In the genomic region with DNA sequence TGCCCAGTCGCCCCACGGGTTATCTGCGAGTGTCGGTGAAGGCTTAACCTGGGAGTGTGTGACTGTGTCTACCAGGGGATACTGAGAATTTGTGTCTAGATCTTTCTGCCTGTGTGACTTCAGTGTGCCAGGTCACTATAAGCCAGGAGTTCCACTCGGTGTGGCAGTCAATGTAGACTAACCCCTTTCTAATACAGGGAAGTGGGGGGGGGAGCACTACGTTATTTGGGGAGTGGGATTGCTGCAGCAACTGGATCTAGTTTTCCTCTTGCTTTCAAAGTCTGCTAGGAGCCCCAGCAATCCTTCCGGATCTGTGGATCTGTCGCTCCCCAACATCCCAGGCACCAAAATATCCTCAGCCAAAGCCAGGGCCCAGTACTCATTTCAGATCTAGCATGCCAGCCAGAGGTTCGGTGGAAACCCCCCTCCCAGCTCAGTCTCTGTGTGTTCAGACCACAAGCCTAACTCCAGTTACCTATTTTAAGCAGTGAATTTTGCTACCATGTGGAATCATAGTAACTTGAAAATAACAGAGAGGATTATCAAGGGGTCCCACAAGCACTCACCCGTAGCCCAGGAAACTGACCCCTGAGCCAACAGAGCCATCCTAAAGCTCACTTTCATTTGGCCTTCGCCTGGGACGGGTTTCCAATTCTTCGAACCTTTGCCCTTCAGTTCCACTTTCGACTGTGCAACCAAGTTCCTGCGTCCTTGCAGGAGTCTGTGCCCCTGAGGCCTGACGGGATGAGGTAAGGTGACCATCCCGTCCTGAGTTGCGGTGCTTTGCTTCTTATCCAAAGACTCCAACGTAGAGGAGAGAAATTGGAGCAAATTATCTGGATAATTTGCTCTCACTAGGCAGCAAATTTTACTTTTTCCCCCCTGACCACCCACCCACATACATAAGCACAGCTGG, we compare ENCODE assay signal across 15 mouse cellular contexts. TPM values are rescaled to one million over a fixed set of nuclear protein-coding genes. Genes with fewer than 3 reads are reported as not detected.
DNase-seq lines count a peak whose midpoint lies in the region; ATAC-seq and TF ChIP-seq lines count a peak whose summit lies in the region.
"Had no signal": no experiment of that assay in that cellular context is flagged by ENCODE, and none has a peak within 500 bp of the region (broad histone marks: within the 10 kb centered on the region; RNA-seq: fewer than 3 reads in every experiment).

No protein-coding gene starts in this region.

- H3K4me2 ChIP-seq in forebrain, embryonic 13.5 days: no peak overlapping the region
- H3K4me2 ChIP-seq in liver, embryonic 12.5 days: no peak overlapping the region
- H3K4me2 ChIP-seq in hindbrain, embryonic 12.5 days (replicated peaks): peak overlapping the region; percentile 33
- H3K4me2 ChIP-seq in midbrain, embryonic 13.5 days (replicated peaks): peak overlapping the region; percentile 60

- no peak overlapping the region for H3K9ac ChIP-seq in forebrain, embryonic 13.5 days
- no peak overlapping the region for H3K9ac ChIP-seq in liver, adult 2 months (ENCODE audit: low read depth, low read length)
- H3K9ac ChIP-seq in liver, embryonic 12.5 days: no peak overlapping the region
- no peak overlapping the region for H3K9ac ChIP-seq in hindbrain, embryonic 12.5 days
- peak overlapping the region; percentile 21; the same call in 1 of the 2 replicates for H3K9ac ChIP-seq in midbrain, embryonic 13.5 days (replicated peaks)
- H3K9ac ChIP-seq: liver, embryonic 14.5 days had no signal

- no peaks in the 10 kb centered on the region for H3K36me3 ChIP-seq in forebrain, embryonic 10.5 days (replicated peaks)
- H3K36me3 ChIP-seq in forebrain, embryonic 13.5 days (ENCODE audit: poor library complexity, severe bottlenecking): no peaks in the 10 kb centered on the region
- H3K36me3 ChIP-seq in liver, adult 2 months (ENCODE audit: control insufficient read depth, insufficient read depth, low read length): no peaks in the 10 kb centered on the region
- no peaks in the 10 kb centered on the region for H3K36me3 ChIP-seq in liver, embryonic 12.5 days
- no peaks in the 10 kb centered on the region for H3K36me3 ChIP-seq in hindbrain, embryonic 12.5 days
- no peaks in the 10 kb centered on the region for H3K36me3 ChIP-seq in midbrain, embryonic 13.5 days

- no peak for TF ChIP-seq CTCF in liver, adult 2 months (IDR thresholded peaks at IDR 0.05; ENCODE audit: low read depth, low read length)

- no peak overlapping the region for H3K27ac ChIP-seq in forebrain, embryonic 10.5 days
- H3K27ac ChIP-seq in forebrain, embryonic 13.5 days: no peak overlapping the region
- H3K27ac ChIP-seq in liver, adult 2 months (replicated peaks; ENCODE audit: insufficient read depth, low read depth, low read length): no peak overlapping the region
- no peak overlapping the region for H3K27ac ChIP-seq in liver, embryonic 12.5 days
- H3K27ac ChIP-seq in hindbrain, embryonic 12.5 days: no peak overlapping the region
- H3K27ac ChIP-seq in midbrain, embryonic 13.5 days: no peak overlapping the region
- H3K27ac ChIP-seq: left cerebral cortex, adult 2 months; liver, embryonic 14.5 days had no signal

- no peak for TF ChIP-seq POLR2A in liver, adult 2 months (IDR thresholded peaks at IDR 0.05; ENCODE audit: extremely low read depth, insufficient read depth, low read length)

- no peaks in the 10 kb centered on the region for H3K9me3 ChIP-seq in forebrain, embryonic 10.5 days
- H3K9me3 ChIP-seq in forebrain, embryonic 13.5 days (replicated peaks): no peaks in the 10 kb centered on the region
- H3K9me3 ChIP-seq in liver, embryonic 12.5 days (replicated peaks): no peaks in the 10 kb centered on the region
- H3K9me3 ChIP-seq in hindbrain, embryonic 12.5 days (replicated peaks): no peaks in the 10 kb centered on the region
- no peaks in the 10 kb centered on the region for H3K9me3 ChIP-seq in midbrain, embryonic 13.5 days

- DNase-seq in forebrain, embryonic 10.5 days (ENCODE audit: extremely low spot score, low spot score): no peak
- DNase-seq in liver, adult 2 months (ENCODE audit: extremely low read depth, low read depth, low spot score): peak; percentile 17
- no peak for DNase-seq in urinary bladder, postnatal 10 days (ENCODE audit: low spot score)
- DNase-seq in cerebellum, adult 11-12 months: no peak
- DNase-seq: thymus, postnatal 14 days had no signal

- 2% methylated on average over 19 of the region's 19 CpGs for WGBS in forebrain, embryonic 10.5 days
- WGBS in forebrain, embryonic 13.5 days: 3% methylated on average over 19 of the region's 19 CpGs
- 12% methylated on average over 19 of the region's 19 CpGs for WGBS in liver, adult 2 months
- WGBS in liver, embryonic 12.5 days (ENCODE audit: insufficient replicate concordance): 4% methylated on average over 19 of the region's 19 CpGs
- 3% methylated on average over 19 of the region's 19 CpGs for WGBS in hindbrain, embryonic 12.5 days
- 6% methylated on average over 19 of the region's 19 CpGs for WGBS in midbrain, embryonic 13.5 days

- H3K4me3 ChIP-seq in forebrain, embryonic 10.5 days: peak overlapping the region; percentile 33
- H3K4me3 ChIP-seq in forebrain, embryonic 13.5 days: no peak overlapping the region
- H3K4me3 ChIP-seq in liver, adult 2 months (ENCODE audit: insufficient read depth, low read depth, low read length): no peak overlapping the region
- H3K4me3 ChIP-seq in liver, embryonic 12.5 days: no peak overlapping the region
- H3K4me3 ChIP-seq in hindbrain, embryonic 12.5 days: peak overlapping the region; percentile 35
- H3K4me3 ChIP-seq in midbrain, embryonic 13.5 days (replicated peaks): peak overlapping the region; percentile 42
- H3K4me3 ChIP-seq: erythroblast, embryonic 14.5 days; left cerebral cortex, adult 2 months had no signal

- no peak for ATAC-seq in forebrain, embryonic 13.5 days
- ATAC-seq in liver, embryonic 12.5 days: no peak
- ATAC-seq in hindbrain, embryonic 12.5 days (ENCODE audit: low FRiP score): no peak
- no peak for ATAC-seq in midbrain, embryonic 13.5 days

- peaks cover 70% of the 10 kb centered on the region for H3K4me1 ChIP-seq in forebrain, embryonic 10.5 days
- peaks cover 25% of the 10 kb centered on the region for H3K4me1 ChIP-seq in forebrain, embryonic 13.5 days
- peaks cover 12% of the 10 kb centered on the region for H3K4me1 ChIP-seq in liver, adult 2 months (ENCODE audit: control insufficient read depth, insufficient read depth, low read length)
- peaks cover 6% of the 10 kb centered on the region; the same call in 1 of the 2 replicates for H3K4me1 ChIP-seq in liver, embryonic 12.5 days
- peaks cover 20% of the 10 kb centered on the region for H3K4me1 ChIP-seq in hindbrain, embryonic 12.5 days
- H3K4me1 ChIP-seq in midbrain, embryonic 13.5 days (replicated peaks): peaks cover 62% of the 10 kb centered on the region

- peaks cover 100% of the 10 kb centered on the region for H3K27me3 ChIP-seq in forebrain, embryonic 10.5 days (ENCODE audit: poor library complexity, severe bottlenecking)
- H3K27me3 ChIP-seq in forebrain, embryonic 13.5 days: peaks cover 99% of the 10 kb centered on the region
- peaks cover 44% of the 10 kb centered on the region for H3K27me3 ChIP-seq in liver, adult 2 months (ENCODE audit: control insufficient read depth, insufficient read depth, low read length)
- peaks cover 100% of the 10 kb centered on the region for H3K27me3 ChIP-seq in liver, embryonic 12.5 days (replicated peaks)
- H3K27me3 ChIP-seq in hindbrain, embryonic 12.5 days: peaks cover 98% of the 10 kb centered on the region
- H3K27me3 ChIP-seq in midbrain, embryonic 13.5 days: peaks cover 93% of the 10 kb centered on the region

- no peaks in the 10 kb centered on the region for H3K79me2 ChIP-seq in liver, adult 2 months (ENCODE audit: control insufficient read depth, insufficient read depth, low read length)

RNA-seq across cellular contexts. Expression of gene Dmbx1, which starts 2.4 kb away (rescaled TPM):
- polyA plus RNA-seq in forebrain, embryonic 10.5 days (2016; fragmentation: Nextera tagmentation; extraction: Ambion mirVana): 1.7 and 2.3 TPM in 2 replicates
- polyA plus RNA-seq in forebrain, embryonic 13.5 days (2015; fragmentation: Nextera tagmentation; extraction: Ambion mirVana): 0.09 and 0.11 TPM in 2 replicates
- total RNA-seq in liver, adult 2 months (2014; rRNA removed): not detected in 2 replicates
- polyA plus RNA-seq in liver, adult 2 months (2012; rRNA removed): not detected in 2 replicates
- polyA plus RNA-seq in liver, embryonic 12.5 days (2016; fragmentation: Nextera tagmentation; extraction: Ambion mirVana): not detected in 2 replicates
- 10.1 and 14.7 TPM in 2 replicates for polyA plus RNA-seq in hindbrain, embryonic 12.5 days (2016; fragmentation: Nextera tagmentation; extraction: Ambion mirVana)
- polyA plus RNA-seq in midbrain, embryonic 13.5 days (2015; fragmentation: Nextera tagmentation; extraction: Ambion mirVana): 10.9 and 11.7 TPM in 2 replicates
- total RNA-seq: heart, postnatal 10 days; left cerebral cortex, adult 2 months had no signal
- polyA plus RNA-seq: erythroblast, embryonic 14.5 days; liver, embryonic 14.5 days had no signal

RNA-seq across cellular contexts. Expression of gene 6430628N08Rik, which starts 46.9 kb away (rescaled TPM):
- polyA plus RNA-seq in forebrain, embryonic 10.5 days (2016; fragmentation: Nextera tagmentation; extraction: Ambion mirVana): 0.16 TPM in 1 of 2 replicates, not detected in the other
- 0.25 TPM in 1 of 2 replicates, not detected in the other for polyA plus RNA-seq in forebrain, embryonic 13.5 days (2015; fragmentation: Nextera tagmentation; extraction: Ambion mirVana)
- total RNA-seq in liver, adult 2 months (2014; rRNA removed): not detected in 2 replicates
- polyA plus RNA-seq in liver, adult 2 months (2012; rRNA removed): not detected in 2 replicates
- polyA plus RNA-seq in liver, embryonic 12.5 days (2016; fragmentation: Nextera tagmentation; extraction: Ambion mirVana): not detected in 2 replicates
- polyA plus RNA-seq in hindbrain, embryonic 12.5 days (2016; fragmentation: Nextera tagmentation; extraction: Ambion mirVana): 0.17 TPM in 1 of 2 replicates, not detected in the other
- polyA plus RNA-seq in midbrain, embryonic 13.5 days (2015; fragmentation: Nextera tagmentation; extraction: Ambion mirVana): 0.12 and 0.32 TPM in 2 replicates
- total RNA-seq: heart, postnatal 10 days; MEL had no signal
- polyA plus RNA-seq: erythroblast, embryonic 14.5 days; liver, embryonic 14.5 days; neural tube, embryonic 14.5 days had no signal

RNA-seq across cellular contexts. Expression of gene Kncn, which starts 53.1 kb away (rescaled TPM):
- polyA plus RNA-seq in forebrain, embryonic 10.5 days (2016; fragmentation: Nextera tagmentation; extraction: Ambion mirVana): not detected in 2 replicates
- polyA plus RNA-seq in forebrain, embryonic 13.5 days (2015; fragmentation: Nextera tagmentation; extraction: Ambion mirVana): 0.09 TPM in 1 of 2 replicates, not detected in the other
- not detected in 2 replicates for total RNA-seq in liver, adult 2 months (2014; rRNA removed)
- polyA plus RNA-seq in liver, adult 2 months (2012; rRNA removed): not detected in 2 replicates
- polyA plus RNA-seq in liver, embryonic 12.5 days (2016; fragmentation: Nextera tagmentation; extraction: Ambion mirVana): not detected in 2 replicates
- not detected in 2 replicates for polyA plus RNA-seq in hindbrain, embryonic 12.5 days (2016; fragmentation: Nextera tagmentation; extraction: Ambion mirVana)
- polyA plus RNA-seq in midbrain, embryonic 13.5 days (2015; fragmentation: Nextera tagmentation; extraction: Ambion mirVana): 0.24 TPM in 1 of 2 replicates, not detected in the other
- total RNA-seq: heart, postnatal 10 days; MEL had no signal

Comparison
In these comparisons a context has a peak if more than half of its experiments do, and no peak if none do; other contexts are left out.
1. H3K4me3 ChIP-seq: peak in forebrain, embryonic 10.5 days (single experiment), hindbrain, embryonic 12.5 days (single experiment) and midbrain, embryonic 13.5 days (single experiment); none in forebrain, embryonic 13.5 days (single experiment), liver, adult 2 months (single experiment) and liver, embryonic 12.5 days (single experiment).
2. H3K4me2 ChIP-seq: peak in hindbrain, embryonic 12.5 days (single experiment) and midbrain, embryonic 13.5 days (single experiment); none in forebrain, embryonic 13.5 days (single experiment) and liver, embryonic 12.5 days (single experiment).